Mouse (Mus musculus): ENCODE results near the gene Dgcr2. TPM values are rescaled to one million over a fixed set of nuclear protein-coding genes. Genes with fewer than 3 reads are reported as not detected.
A peak's percentile ranks its signal among the peaks of the same experiment; 100 is the strongest.

Dgcr2 gene
- 74.2 and 83.3 TPM in 2 replicates for polyA plus RNA-seq (2014; fragmentation: Nextera tagmentation; extraction: Ambion mirVana)

DNA sequence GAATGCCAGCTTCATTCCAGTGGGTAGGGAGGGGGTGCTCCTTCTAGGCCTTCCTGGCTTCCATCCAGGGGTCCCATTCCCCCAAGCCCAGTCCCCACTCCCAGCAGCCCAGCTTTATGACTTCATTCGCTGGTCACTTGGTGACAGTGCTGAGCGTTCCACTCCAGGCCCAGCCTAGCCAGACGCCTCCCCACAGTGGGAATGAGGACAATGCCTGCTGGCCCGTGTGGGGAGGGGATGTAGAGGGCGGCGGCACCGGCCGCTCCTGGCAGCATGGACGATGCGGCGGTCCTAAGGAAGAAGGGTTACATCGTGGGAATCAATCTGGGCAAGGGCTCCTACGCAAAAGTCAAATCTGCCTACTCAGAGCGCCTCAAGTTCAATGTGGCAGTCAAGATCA lies at the start of gene Dgcr2, which contains the start of gene Tssk2:
Dgcr2 (minus strand) TSS at position 101 of the 400 bp plus-strand sequence.
Tssk2 (plus strand) TSS at position 176 of the 400 bp plus-strand sequence.
- Histone ChIP-seq H3K9ac (ENCODE audit: low read length) (no peak within 1 kb of the TSS), H3K4me1 (ENCODE audit: control insufficient read depth, insufficient read depth, low read length) (no peaks in the 10 kb centered on the region), H3K9me3 (ENCODE audit: control insufficient read depth, low read length) (no peaks in the 10 kb centered on the region), H3K27me3 (ENCODE audit: control insufficient read depth, insufficient read depth, low read length) (no peaks in the 10 kb centered on the region), H3K4me3 (ENCODE audit: low read depth, low read length) (no peak within 1 kb of the TSS), H3K4me2 (no peak within 1 kb of the TSS), H3K36me3 (ENCODE audit: control insufficient read depth, insufficient read depth, low read length) (peaks cover 30% of the 10 kb centered on the region), H3K27ac (ENCODE audit: low read depth, low read length) (no peak within 1 kb of the TSS)
- peak; percentile 59 for DNase-seq (ENCODE audit: low spot score, missing footprints)
- ATAC-seq (ENCODE audit: low FRiP score) = no peak
- 91% methylated on average over 14 of the region's 14 CpGs for whole genome bisulfite sequencing

DNA sequence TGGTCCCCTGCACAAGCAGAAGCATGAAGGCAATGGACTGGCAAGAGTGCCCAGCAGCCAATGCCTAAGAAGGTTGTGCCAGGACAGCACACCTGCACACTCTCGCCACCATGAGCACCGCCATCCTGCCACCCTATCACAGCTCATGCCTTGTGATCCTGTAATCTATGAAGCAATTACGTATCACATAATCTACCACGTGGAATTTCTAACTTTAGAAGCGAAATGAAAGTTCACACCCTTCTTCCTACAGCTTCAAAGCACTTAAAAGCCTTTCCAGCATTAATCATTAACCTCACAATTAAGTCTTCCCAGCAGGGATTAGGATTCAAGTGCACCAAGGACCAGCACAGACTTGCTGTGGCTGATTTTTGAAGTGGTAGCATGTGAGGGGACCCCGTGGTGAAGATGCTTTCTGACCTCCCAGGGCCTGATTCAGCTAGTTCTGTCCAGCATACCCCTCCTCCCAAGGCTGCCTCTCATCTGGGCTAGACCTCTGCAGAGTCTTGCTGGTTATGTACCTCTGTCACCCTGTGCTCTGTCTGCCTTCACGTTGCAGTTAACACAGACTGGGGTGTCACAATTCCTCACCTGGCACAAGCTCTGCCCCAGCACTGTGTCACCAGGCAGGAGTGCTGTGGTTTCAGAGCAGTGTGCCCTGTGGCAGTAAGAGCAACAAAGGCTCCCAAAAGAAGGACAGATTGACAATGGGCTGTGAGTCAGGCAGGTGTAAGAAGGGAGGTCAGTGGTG lies 46.9 kb upstream of the Dgcr2 start:
- Histone ChIP-seq H3K4me3 (ENCODE audit: low read depth, low read length) (no peak overlapping the region), H3K9me3 (ENCODE audit: control insufficient read depth, low read length) (no peaks in the 10 kb centered on the region), H3K4me1 (ENCODE audit: control insufficient read depth, insufficient read depth, low read length) (peaks cover 13% of the 10 kb centered on the region), H3K36me3 (ENCODE audit: control insufficient read depth, insufficient read depth, low read length) (no peaks in the 10 kb centered on the region), H3K4me2 (no peak overlapping the region), H3K27me3 (ENCODE audit: control insufficient read depth, insufficient read depth, low read length) (no peaks in the 10 kb centered on the region), H3K9ac (ENCODE audit: low read length) (no peak overlapping the region), H3K27ac (ENCODE audit: low read depth, low read length) (no peak overlapping the region)
- 67% methylated on average over 7 of the region's 7 CpGs for WGBS
- no peak for DNase-seq (ENCODE audit: low spot score, missing footprints)
- ATAC-seq (ENCODE audit: low FRiP score) = no peak

DNA sequence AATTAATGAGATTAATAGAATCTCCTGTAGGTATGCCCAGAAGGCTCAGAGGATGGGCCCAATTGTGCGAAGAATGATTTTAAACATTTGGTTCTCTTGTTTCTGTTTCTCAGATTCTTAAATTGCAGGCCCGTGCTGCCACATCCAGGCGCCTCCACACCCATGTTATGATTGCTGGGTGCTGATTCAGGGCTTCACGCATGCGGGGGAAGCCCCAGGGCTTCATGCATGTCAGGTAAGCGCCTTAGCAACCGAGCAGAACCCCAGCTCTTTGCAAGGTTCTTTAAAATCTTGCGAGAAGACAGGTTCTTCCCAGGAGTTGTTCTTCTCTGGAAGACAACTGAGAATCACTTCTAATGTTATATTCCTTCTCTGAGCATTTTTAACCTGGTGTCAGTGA lies 45.1 kb upstream of the Dgcr2 start:
- Histone ChIP-seq H3K9me3 (ENCODE audit: control insufficient read depth, low read length) (no peaks in the 10 kb centered on the region), H3K27ac (ENCODE audit: low read depth, low read length) (no peak overlapping the region), H3K9ac (ENCODE audit: low read length) (no peak overlapping the region), H3K4me2 (no peak overlapping the region), H3K27me3 (ENCODE audit: control insufficient read depth, insufficient read depth, low read length) (no peaks in the 10 kb centered on the region), H3K4me3 (ENCODE audit: low read depth, low read length) (no peak overlapping the region), H3K4me1 (ENCODE audit: control insufficient read depth, insufficient read depth, low read length) (no peaks in the 10 kb centered on the region; the same call in 1 of the 2 replicates), H3K36me3 (ENCODE audit: control insufficient read depth, insufficient read depth, low read length) (no peaks in the 10 kb centered on the region)
- 74% methylated on average over 8 of the region's 8 CpGs for WGBS
- no peak for DNase-seq (ENCODE audit: low spot score, missing footprints)
- ATAC-seq (ENCODE audit: low FRiP score) = no peak

DNA sequence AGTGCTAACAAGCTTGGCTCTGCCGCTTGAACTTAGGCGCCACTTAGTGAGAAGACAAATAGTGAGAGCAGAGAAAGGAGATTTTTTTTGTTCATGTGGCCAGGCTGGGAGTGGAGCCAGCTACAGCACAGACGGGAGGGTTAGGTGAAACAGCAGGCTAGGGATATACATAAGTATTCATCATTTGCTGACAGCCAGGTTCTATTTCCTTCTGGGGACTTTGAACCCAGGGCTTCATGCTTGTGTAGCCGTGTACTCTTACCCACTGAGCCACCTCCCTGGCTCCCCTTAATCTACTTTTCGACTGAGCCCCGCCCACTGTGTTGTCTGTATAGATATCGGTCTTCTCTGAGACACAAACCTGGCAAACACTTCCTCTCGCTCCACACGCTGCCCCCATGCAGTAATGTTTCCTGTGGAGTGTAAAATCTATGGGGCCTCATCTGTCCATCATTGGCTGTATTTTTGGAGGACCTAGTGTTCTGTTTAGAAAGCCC lies 40.9 kb upstream of the Dgcr2 start:
- H3K9ac ChIP-seq (ENCODE audit: low read length) = no peak overlapping the region
- no peak for DNase-seq (ENCODE audit: low spot score, missing footprints)
- H3K27me3 ChIP-seq (ENCODE audit: control insufficient read depth, insufficient read depth, low read length) = 0 out of 2 replicates have a peak, but pooled peaks cover 2% of the 10 kb centered on the region
- no peak overlapping the region for H3K4me2 ChIP-seq
- H3K27ac ChIP-seq (ENCODE audit: low read depth, low read length) = no peak overlapping the region
- no peak overlapping the region for H3K4me3 ChIP-seq (ENCODE audit: low read depth, low read length)
- 64% methylated on average over 9 of the region's 9 CpGs for whole genome bisulfite sequencing
- no peaks in the 10 kb centered on the region for H3K9me3 ChIP-seq (ENCODE audit: control insufficient read depth, low read length)
- no peaks in the 10 kb centered on the region for H3K36me3 ChIP-seq (ENCODE audit: control insufficient read depth, insufficient read depth, low read length)
- ATAC-seq (ENCODE audit: low FRiP score) = no peak
- no peaks in the 10 kb centered on the region; the same call in 1 of the 2 replicates for H3K4me1 ChIP-seq (ENCODE audit: control insufficient read depth, insufficient read depth, low read length)

DNA sequence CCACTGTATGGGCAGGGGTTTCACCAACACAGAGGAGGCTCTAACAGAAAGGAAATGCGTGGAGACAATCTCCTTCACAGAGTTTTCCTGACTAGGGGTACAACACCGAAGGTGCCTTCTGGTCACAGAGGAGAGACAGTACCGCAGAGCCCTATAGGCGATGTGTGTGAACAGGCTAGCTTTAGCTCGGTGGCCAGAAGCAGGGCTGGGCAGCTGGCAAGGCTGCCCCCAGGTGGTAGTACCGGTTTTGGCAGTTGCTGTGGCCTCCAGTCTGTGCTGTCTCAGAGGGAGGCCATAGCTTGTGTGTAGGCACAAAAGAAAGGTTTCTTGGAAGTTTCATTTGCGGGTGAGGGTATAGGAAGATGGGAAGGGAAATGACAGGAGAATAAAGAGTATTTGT lies 40.5 kb upstream of the Dgcr2 start:
- WGBS = 14% methylated on average over 7 of the region's 7 CpGs
- peak; percentile 84 for ATAC-seq (ENCODE audit: low FRiP score)
- no peaks in the 10 kb centered on the region; the same call in 1 of the 2 replicates for H3K4me1 ChIP-seq (ENCODE audit: control insufficient read depth, insufficient read depth, low read length)

DNA sequence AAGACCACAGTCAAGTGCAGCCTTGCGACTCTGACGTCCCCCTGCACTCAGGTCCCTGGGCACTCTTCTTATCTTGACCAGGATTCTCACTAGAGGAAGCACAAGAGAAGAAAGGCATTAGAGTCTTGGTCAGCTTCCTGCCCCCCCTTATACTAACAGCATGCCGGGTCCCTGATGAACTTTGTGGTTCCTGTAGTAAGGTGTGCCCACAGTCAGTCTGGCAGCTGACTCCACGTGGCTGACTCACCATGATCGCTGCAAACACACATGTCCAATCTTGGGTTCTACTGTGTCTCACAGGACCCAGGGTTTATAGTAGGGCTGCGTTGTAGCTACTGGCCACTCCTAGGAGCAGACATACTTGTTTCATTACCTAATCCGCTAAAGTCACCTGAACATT lies 39.8 kb upstream of the Dgcr2 start:
- no peak overlapping the region for H3K27ac ChIP-seq (ENCODE audit: low read depth, low read length)
- no peak overlapping the region for H3K4me2 ChIP-seq
- peaks cover 2% of the 10 kb centered on the region; the same call in 1 of the 2 replicates for H3K27me3 ChIP-seq (ENCODE audit: control insufficient read depth, insufficient read depth, low read length)
- no peak for DNase-seq (ENCODE audit: low spot score, missing footprints)
- H3K9ac ChIP-seq (ENCODE audit: low read length) = no peak overlapping the region
- no peak for ATAC-seq (ENCODE audit: low FRiP score)
- no peaks in the 10 kb centered on the region for H3K36me3 ChIP-seq (ENCODE audit: control insufficient read depth, insufficient read depth, low read length)
- no peak overlapping the region for H3K4me3 ChIP-seq (ENCODE audit: low read depth, low read length)
- H3K4me1 ChIP-seq (ENCODE audit: control insufficient read depth, insufficient read depth, low read length) = no peaks in the 10 kb centered on the region; the same call in 1 of the 2 replicates
- 79% methylated on average over 7 of the region's 7 CpGs for WGBS
- H3K9me3 ChIP-seq (ENCODE audit: control insufficient read depth, low read length) = no peaks in the 10 kb centered on the region

More for the DNA sequence above, 40.5 kb upstream of the Dgcr2 start:
- no peak overlapping the region for H3K4me2 ChIP-seq
- H3K4me3 ChIP-seq (ENCODE audit: low read depth, low read length) = no peak overlapping the region
- no peaks in the 10 kb centered on the region for H3K9me3 ChIP-seq (ENCODE audit: control insufficient read depth, low read length)
- no peaks in the 10 kb centered on the region for H3K36me3 ChIP-seq (ENCODE audit: control insufficient read depth, insufficient read depth, low read length)
- peak; percentile 94 for DNase-seq (ENCODE audit: low spot score, missing footprints)
- H3K9ac ChIP-seq (ENCODE audit: low read length) = no peak overlapping the region
- 0 out of 2 replicates have a peak, but pooled peaks cover 2% of the 10 kb centered on the region for H3K27me3 ChIP-seq (ENCODE audit: control insufficient read depth, insufficient read depth, low read length)
- no peak overlapping the region for H3K27ac ChIP-seq (ENCODE audit: low read depth, low read length)

DNA sequence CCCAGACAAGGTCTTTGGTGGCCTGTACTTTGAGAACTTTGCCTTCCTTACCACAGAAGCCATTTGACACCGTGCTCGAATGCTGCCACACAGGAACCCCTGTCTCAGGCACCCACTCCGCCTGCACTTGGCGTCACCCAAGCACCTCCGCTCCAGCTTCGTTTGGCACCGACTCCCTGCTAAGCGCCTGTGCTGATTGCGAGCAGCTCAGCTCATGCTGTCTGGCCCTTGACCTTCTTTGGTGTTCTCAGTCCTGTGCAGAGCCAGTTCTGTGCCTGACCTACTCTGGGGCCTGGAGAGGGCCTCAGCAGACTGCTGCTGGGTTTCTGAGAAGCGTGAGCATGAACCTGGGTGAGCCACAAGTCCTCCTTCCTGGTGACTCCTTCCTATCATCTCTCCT lies 38.4 kb upstream of the Dgcr2 start:
- Histone ChIP-seq H3K27ac (ENCODE audit: low read depth, low read length) (no peak overlapping the region), H3K4me3 (ENCODE audit: low read depth, low read length) (no peak overlapping the region), H3K9me3 (ENCODE audit: control insufficient read depth, low read length) (no peaks in the 10 kb centered on the region), H3K27me3 (ENCODE audit: control insufficient read depth, insufficient read depth, low read length) (peaks cover 2% of the 10 kb centered on the region; the same call in 1 of the 2 replicates), H3K9ac (ENCODE audit: low read length) (no peak overlapping the region), H3K36me3 (ENCODE audit: control insufficient read depth, insufficient read depth, low read length) (no peaks in the 10 kb centered on the region), H3K4me1 (ENCODE audit: control insufficient read depth, insufficient read depth, low read length) (no peaks in the 10 kb centered on the region; the same call in 1 of the 2 replicates), H3K4me2 (no peak overlapping the region)
- no peak for ATAC-seq (ENCODE audit: low FRiP score)
- DNase-seq (ENCODE audit: low spot score, missing footprints) = peak; percentile 51
- 79% methylated on average over 10 of the region's 10 CpGs for WGBS

DNA sequence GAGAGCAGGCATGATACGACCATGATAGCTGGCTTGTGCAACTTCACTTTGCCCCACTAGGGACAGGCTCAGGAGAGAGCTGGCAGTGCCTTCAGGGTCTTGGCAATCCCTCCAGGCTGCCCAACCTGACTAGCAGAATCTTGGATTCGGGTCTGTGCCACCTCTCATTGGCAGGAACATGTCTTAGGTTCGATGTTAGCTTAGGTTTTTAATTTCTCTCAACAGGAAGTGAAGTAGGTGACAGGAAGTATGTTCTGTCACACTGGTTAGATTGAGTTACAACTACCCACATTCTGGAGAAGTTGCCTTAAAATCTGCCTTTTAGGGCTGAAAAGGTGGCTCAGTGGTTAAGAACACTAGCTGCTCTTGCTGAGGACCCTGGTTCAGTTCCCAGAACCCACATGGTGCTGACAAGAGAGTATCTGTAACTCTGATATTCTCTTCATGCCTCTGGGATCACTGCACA lies 36.1 kb upstream of the Dgcr2 start:
- no peak overlapping the region for H3K4me3 ChIP-seq (ENCODE audit: low read depth, low read length)
- DNase-seq (ENCODE audit: low spot score, missing footprints) (peak; percentile 56), ATAC-seq (ENCODE audit: low FRiP score) (no peak)
- no peak overlapping the region for H3K27ac ChIP-seq (ENCODE audit: low read depth, low read length)
- no peaks in the 10 kb centered on the region; the same call in 1 of the 2 replicates for H3K4me1 ChIP-seq (ENCODE audit: control insufficient read depth, insufficient read depth, low read length)
- 73% methylated on average over 3 of the region's 3 CpGs for WGBS
- H3K36me3 ChIP-seq (ENCODE audit: control insufficient read depth, insufficient read depth, low read length) = no peaks in the 10 kb centered on the region
- H3K27me3 ChIP-seq (ENCODE audit: control insufficient read depth, insufficient read depth, low read length) = peaks cover 2% of the 10 kb centered on the region; the same call in 1 of the 2 replicates
- no peaks in the 10 kb centered on the region for H3K9me3 ChIP-seq (ENCODE audit: control insufficient read depth, low read length)
- H3K4me2 ChIP-seq = no peak overlapping the region
- H3K9ac ChIP-seq (ENCODE audit: low read length) = no peak overlapping the region
